27 mouse cellular contexts compared by ENCODE assay signal in the genomic region with DNA sequence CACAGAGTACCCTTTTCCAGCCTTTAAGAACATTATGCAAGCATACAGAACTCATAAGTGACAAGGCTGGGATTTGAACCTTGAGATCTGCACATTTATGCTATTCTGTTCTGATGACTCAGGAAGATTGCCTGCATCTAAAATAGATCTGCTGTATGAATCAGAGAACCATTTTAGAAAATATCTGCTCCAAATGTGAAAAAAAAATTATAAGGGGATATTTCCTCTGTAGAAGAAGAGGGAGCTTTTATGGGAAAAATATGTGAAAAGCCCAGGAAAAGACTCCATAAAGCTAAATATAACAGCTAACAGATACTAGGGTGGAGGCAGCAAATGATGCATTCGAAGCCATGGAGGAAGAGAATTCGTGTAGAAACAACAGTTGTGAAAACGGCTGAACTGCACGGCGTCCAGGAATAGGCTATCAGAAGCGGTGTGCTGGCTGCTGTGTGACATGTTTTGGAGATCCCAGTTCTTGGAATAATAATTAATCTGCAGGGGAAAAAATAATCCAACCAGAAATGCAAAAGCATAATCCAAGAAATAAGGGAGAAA.
A peak's percentile ranks its signal among the peaks of the same experiment; 100 is the strongest.
DNase-seq lines count a peak whose midpoint lies in the region.
"Had no signal": no experiment of that assay in that cellular context is flagged by ENCODE, and none has a peak within 500 bp of the region (broad histone marks: within the 10 kb centered on the region; RNA-seq: fewer than 3 reads in every experiment).

No protein-coding gene starts in this region.

- no peaks in the 10 kb centered on the region for H3K27me3 ChIP-seq in hindbrain, embryonic 10.5 days (ENCODE audit: insufficient read depth, poor library complexity, severe bottlenecking)
- H3K27me3 ChIP-seq: CH12.LX; embryonic facial prominence, embryonic 12.5 days; embryonic facial prominence, embryonic 15.5 days; heart, embryonic 12.5 days; heart, embryonic 15.5 days; Patski had no signal

- H3K27ac ChIP-seq in hindbrain, embryonic 10.5 days: no peak overlapping the region
- H3K27ac ChIP-seq: embryonic facial prominence, embryonic 12.5 days; embryonic facial prominence, embryonic 15.5 days; heart, embryonic 15.5 days; hindbrain, embryonic 14.5 days; hindbrain, postnatal 0 days had no signal

- 96% methylated on average over 6 of the region's 6 CpGs for WGBS in hindbrain, embryonic 10.5 days

- no peaks in the 10 kb centered on the region for H3K9me3 ChIP-seq in hindbrain, embryonic 10.5 days
- H3K9me3 ChIP-seq: embryonic facial prominence, embryonic 12.5 days; embryonic facial prominence, embryonic 15.5 days; G1E; heart, embryonic 15.5 days had no signal

- H3K4me1 ChIP-seq in hindbrain, embryonic 10.5 days (replicated peaks): no peaks in the 10 kb centered on the region
- H3K4me1 ChIP-seq: embryonic facial prominence, embryonic 12.5 days; embryonic facial prominence, embryonic 15.5 days; heart, embryonic 15.5 days had no signal

- intact Hi-C loops in left cerebral cortex, postnatal 14 days (cut with DNase I): no loop called here
- intact Hi-C loops in left cerebral cortex, postnatal 4 days (cut with DNase I): no loop called here

- no peak overlapping the region for H3K4me3 ChIP-seq in hindbrain, embryonic 10.5 days
- H3K4me3 ChIP-seq: embryonic facial prominence, embryonic 12.5 days; embryonic facial prominence, embryonic 15.5 days; heart, embryonic 12.5 days; heart, embryonic 15.5 days had no signal

- H3K36me3 ChIP-seq in hindbrain, embryonic 10.5 days: no peaks in the 10 kb centered on the region
- H3K36me3 ChIP-seq: embryonic facial prominence, embryonic 12.5 days; embryonic facial prominence, embryonic 15.5 days; G1E; heart, embryonic 12.5 days; heart, embryonic 15.5 days had no signal

- peak; percentile 20 to 51 for DNase-seq in frontal cortex, adult 2 months (ENCODE audit: extremely low spot score in 1 of 2, low spot score in 1 of 2)
- DNase-seq in frontal cortex, postnatal 10 days (ENCODE audit: low spot score in 2 of 2): no peak
- DNase-seq in left cerebral cortex, postnatal 14 days (ENCODE audit: low spot score in 2 of 2): peak; percentile 12 to 24
- DNase-seq in left cerebral cortex, postnatal 4 days: no peak
- DNase-seq in brain, adult 2 months (ENCODE audit: low read depth, low spot score): peak; percentile 77
- no peak for DNase-seq in hindbrain, embryonic 10.5 days (ENCODE audit: low spot score)
- DNase-seq: adrenal gland, postnatal 10 days; adrenal gland, postnatal 36 days; B cell, adult 2 months; cerebellum, adult 11 months; cerebellum, adult 2 months; cerebellum, adult 9-11 months; cerebellum, postnatal 25 days; forebrain, postnatal 0 days; gastrocnemius, postnatal 25 days; heart, adult 18-20 months; heart, postnatal 10 days; heart, postnatal 36 days had no signal

Comparison
In these comparisons a context has a peak if more than half of its experiments do, and no peak if none do; other contexts are left out.
1. DNase-seq: peak in frontal cortex, adult 2 months (2 of 2), left cerebral cortex, postnatal 14 days (2 of 2) and brain, adult 2 months (single experiment); none in frontal cortex, postnatal 10 days (0 of 2), left cerebral cortex, postnatal 4 days (single experiment) and hindbrain, embryonic 10.5 days (single experiment).